Mouse (Mus musculus) bone marrow, adult 2 months (tissue): ENCODE data around the gene Ppp3ca. TPM values are rescaled to one million over a fixed set of nuclear protein-coding genes. Genes with fewer than 3 reads are reported as not detected.

Experiments
- H3K27ac ChIP-seq: fragments of 200-500 bp; 2 replicates; pipeline ENCODE4 v1.5.1; 2012; ENCODE audit warnings: low read depth, mild to moderate bottlenecking, control low read depth, inconsistent platforms, low read length; ENCODE audit not compliant: control insufficient read depth, poor library complexity, insufficient read depth
- H3K4me1 ChIP-seq: fragments of 200-500 bp; 2 replicates; pipeline ENCODE4 v1.6.1; 2011; ENCODE audit warnings: low read length; ENCODE audit not compliant: control insufficient read depth, insufficient read depth
- H3K4me3 ChIP-seq: fragments of 200-500 bp; replicated peaks from 2 replicates; pipeline ENCODE3; 2011; ENCODE audit warnings: mild to moderate bottlenecking, low read depth, low read length, control low read depth; ENCODE audit not compliant: control insufficient read depth
- CTCF ChIP-seq: fragments of 200-500 bp; IDR thresholded peaks from 2 replicates; pipeline ENCODE4 v1.5.1; 2011; ENCODE audit warnings: low read length, control low read depth; ENCODE audit not compliant: control insufficient read depth, insufficient read depth
- POLR2A ChIP-seq: fragments of 200-500 bp; IDR thresholded peaks from 2 replicates; pipeline ENCODE4 v1.6.1; 2011; ENCODE audit warnings: low read depth, mild to moderate bottlenecking, control low read depth, low read length, borderline replicate concordance; ENCODE audit not compliant: control insufficient read depth
- WGBS: fragments of 180-500 bp; shearing (Covaris S2); methylation state at CpG from one replicate; pipeline ENCODE4 v1.1.7; 2018; 5-methylcytosine and 5-hydroxymethylcytosine counted together
- polyA plus RNA-seq: library from polyadenylated mRNA; stranded (reverse); fragments of >200 nt; gene quantifications from 2 replicates; pipeline ENCODE4 v1.2.4, GENCODE M21; 2011; ENCODE audit warnings: low replicate concordance; ENCODE audit not compliant: missing spikeins, insufficient read depth, insufficient read length

The Ppp3ca gene
- polyA plus RNA-seq, 1 experiment = 25.9 TPM

DNA sequence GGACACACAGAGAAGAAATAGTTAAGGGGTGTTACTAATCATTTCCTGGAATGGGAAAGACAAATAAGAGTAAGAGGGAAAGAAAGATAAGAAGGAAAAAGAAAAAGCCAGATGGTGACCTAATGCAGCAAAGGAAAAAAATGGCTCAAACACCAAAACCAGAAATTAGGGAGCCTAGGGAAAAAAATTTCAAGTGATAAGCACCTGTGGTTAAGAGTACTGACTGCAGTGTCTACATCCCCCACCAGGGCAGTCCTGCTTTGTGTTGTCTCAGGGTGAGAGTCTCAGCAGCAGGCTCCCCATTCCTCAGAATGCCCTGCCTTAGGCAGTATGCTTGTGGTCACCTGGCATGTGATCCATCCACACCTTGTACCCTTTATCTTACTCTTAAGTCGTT lies 99.6 kb downstream of the Ppp3ca start:
- peaks cover 1% of the 10 kb centered on the region; the same call in 1 of the 2 replicates for H3K4me1 ChIP-seq
- TF ChIP-seq CTCF = no peak
- TF ChIP-seq POLR2A = no peak

DNA sequence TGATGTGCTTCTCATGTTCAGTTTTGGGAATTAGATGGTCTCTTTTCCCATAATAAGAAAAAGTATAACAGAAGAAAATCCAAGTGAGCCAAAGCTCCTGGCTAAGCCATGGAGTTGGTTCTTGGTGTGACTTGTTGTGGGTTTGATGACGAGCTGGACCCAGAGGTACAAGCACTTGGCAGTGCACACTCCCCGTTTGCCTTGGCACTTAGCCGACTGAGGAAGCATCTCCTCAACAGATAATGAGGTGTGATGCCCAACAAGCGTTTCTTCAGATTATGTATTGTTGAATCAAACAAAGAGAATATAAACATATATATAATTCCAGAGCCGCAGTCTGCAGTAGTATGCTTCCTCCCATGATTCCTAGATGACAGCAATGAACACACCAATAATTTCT lies 101.8 kb downstream of the Ppp3ca start:
- 74% methylated on average over 5 of the region's 5 CpGs for WGBS
- no peak overlapping the region for H3K4me3 ChIP-seq
- H3K4me1 ChIP-seq = peaks cover 1% of the 10 kb centered on the region; the same call in 1 of the 2 replicates
- no peak overlapping the region for H3K27ac ChIP-seq
- TF ChIP-seq POLR2A = no peak
- TF ChIP-seq CTCF = no peak

More for the DNA sequence above, 99.6 kb downstream of the Ppp3ca start:
- WGBS = 36% methylated on average over 1 of the region's 1 CpGs
- H3K4me3 ChIP-seq = no peak overlapping the region
- H3K27ac ChIP-seq = no peak overlapping the region

DNA sequence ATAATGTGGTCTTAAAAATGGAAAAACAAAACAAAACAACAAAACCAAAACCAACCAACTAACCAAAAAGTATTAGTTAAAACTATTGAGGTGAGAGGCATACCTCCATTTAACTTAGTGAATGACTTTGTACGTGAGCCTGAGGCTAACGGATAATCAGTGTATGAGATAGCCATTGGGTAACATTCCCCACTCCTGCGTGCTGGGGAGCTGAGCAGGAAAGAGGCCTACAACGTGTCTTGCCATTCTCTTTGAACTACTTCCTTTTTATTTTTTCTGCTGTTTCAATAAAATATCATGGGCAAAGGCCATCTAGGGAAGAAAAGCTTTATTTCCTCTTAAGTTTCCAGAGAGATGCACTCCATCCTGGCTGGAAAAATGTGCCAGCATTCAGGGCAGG lies 103.3 kb downstream of the Ppp3ca start:
- H3K27ac ChIP-seq = no peak overlapping the region
- 29% methylated on average over 4 of the region's 4 CpGs for WGBS
- peaks cover 1% of the 10 kb centered on the region; the same call in 1 of the 2 replicates for H3K4me1 ChIP-seq
- no peak overlapping the region for H3K4me3 ChIP-seq
- TF ChIP-seq POLR2A (no peak), CTCF (no peak)

DNA sequence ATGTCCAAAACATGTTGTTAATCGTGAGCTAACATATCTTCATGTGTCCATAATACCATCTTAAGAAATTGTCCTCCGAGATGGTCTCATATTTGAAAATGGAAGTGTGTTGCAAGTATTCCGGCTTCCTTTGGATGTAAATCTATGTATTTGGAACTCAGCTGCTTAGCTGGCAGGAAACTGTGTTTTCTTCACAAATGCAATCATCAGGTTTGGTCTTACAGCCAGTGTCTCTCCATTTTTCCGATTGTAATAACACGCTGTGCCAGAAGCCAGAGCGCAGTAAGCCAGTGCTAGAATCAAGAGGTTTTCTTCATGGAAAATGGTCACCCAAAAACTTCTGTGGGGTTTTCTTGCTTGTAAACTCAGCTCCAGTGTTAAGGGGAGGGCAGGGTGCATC lies 104.3 kb downstream of the Ppp3ca start:
- 66% methylated on average over 6 of the region's 6 CpGs for WGBS
- TF ChIP-seq POLR2A = no peak
- TF ChIP-seq CTCF = no peak
- Histone ChIP-seq H3K27ac (no peak overlapping the region), H3K4me1 (peaks cover 1% of the 10 kb centered on the region; the same call in 1 of the 2 replicates), H3K4me3 (no peak overlapping the region)

DNA sequence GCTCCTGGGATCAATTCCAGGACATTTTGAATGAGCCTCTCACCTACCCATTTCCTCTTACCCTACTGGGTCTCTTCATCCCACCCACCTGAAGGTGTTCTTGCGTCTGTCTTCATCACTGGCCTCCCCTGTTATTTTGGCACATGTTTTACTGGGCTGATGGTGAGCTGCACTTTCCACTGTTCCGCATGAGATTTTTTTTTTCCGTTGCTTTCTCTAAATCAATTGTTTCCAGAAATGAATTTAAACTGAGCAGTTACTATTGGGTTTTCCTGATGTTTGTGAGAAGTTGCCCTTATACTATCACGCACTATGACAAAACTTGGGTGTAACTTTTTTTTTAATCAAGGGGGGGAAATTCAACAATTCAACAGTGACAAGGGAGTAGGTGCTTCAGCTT lies 106.6 kb downstream of the Ppp3ca start:
- H3K4me3 ChIP-seq = no peak overlapping the region
- no peak overlapping the region for H3K27ac ChIP-seq
- WGBS = 92% methylated on average over 4 of the region's 4 CpGs
- TF ChIP-seq CTCF = no peak
- TF ChIP-seq POLR2A = no peak
- peaks cover 1% of the 10 kb centered on the region; the same call in 1 of the 2 replicates for H3K4me1 ChIP-seq

DNA sequence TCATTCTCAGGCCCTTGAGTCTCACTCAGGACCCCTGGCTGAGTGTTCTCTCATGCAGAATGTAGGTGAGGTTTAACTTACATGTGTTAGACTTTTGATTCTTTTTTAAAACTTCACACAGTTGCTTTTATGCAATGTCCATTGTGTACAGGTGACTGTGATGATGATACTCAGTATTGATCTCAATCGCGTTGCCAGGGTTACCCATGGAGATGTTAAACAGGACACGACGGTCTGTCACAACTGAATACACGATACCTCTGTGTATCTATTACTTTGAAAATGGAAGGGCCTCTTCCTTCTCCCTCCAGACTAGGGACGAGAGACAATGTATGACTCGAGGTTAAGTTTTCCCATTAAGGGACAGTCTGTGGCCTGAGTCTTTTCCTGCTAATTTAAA lies 107.5 kb downstream of the Ppp3ca start:
- H3K27ac ChIP-seq = no peak overlapping the region
- TF ChIP-seq POLR2A = no peak
- no peak for TF ChIP-seq CTCF
- WGBS = 73% methylated on average over 7 of the region's 7 CpGs
- H3K4me3 ChIP-seq = no peak overlapping the region
- H3K4me1 ChIP-seq = peaks cover 1% of the 10 kb centered on the region; the same call in 1 of the 2 replicates

DNA sequence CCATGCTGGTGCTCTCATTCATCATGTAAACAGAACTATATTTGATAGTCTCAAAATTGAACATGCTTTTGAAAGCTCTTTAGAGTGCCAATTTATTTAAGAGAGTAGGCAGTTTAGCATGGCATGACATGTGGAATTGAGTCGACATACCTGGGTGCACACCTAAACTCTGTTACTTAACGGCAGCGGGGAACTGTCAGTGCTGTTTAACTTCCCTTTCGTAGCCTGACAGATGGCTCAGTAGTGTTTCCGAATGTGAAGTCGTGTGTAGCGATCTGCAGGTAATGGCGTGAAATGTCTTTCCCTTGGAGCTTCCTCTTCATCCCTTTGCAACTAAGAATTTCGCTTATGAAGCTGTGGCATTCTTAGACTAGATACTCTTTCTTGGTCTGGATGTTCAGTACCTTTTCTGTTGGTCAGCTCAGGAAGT lies 107.9 kb downstream of the Ppp3ca start:
- H3K4me1 ChIP-seq = peaks cover 1% of the 10 kb centered on the region; the same call in 1 of the 2 replicates
- no peak for TF ChIP-seq CTCF
- no peak for TF ChIP-seq POLR2A
- H3K27ac ChIP-seq = no peak overlapping the region
- 63% methylated on average over 9 of the region's 9 CpGs for WGBS
- no peak overlapping the region for H3K4me3 ChIP-seq

DNA sequence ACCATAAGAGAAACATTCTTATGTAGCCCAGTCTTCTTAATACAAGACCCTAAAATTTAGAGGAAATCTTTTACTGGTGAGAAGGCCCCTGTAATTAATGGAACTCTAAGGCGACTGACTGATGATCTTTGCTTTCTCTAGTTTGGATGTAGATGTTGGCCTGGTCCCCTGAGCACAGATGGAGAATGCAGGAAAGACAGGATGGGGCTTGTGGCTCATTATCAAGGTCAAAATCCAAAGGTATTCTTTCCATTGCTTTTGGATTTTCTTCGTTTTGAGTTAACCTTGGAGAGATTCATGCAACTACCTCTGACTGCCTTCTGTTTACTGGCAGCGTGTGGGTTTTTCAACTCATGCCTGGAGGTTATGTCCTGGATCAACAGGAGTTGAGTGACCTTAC lies 110.4 kb downstream of the Ppp3ca start:
- Histone ChIP-seq H3K27ac (no peak overlapping the region), H3K4me1 (no peaks in the 10 kb centered on the region; the same call in 1 of the 2 replicates), H3K4me3 (no peak overlapping the region)
- 85% methylated on average over 3 of the region's 3 CpGs for WGBS
- TF ChIP-seq POLR2A (no peak), CTCF (no peak)

DNA sequence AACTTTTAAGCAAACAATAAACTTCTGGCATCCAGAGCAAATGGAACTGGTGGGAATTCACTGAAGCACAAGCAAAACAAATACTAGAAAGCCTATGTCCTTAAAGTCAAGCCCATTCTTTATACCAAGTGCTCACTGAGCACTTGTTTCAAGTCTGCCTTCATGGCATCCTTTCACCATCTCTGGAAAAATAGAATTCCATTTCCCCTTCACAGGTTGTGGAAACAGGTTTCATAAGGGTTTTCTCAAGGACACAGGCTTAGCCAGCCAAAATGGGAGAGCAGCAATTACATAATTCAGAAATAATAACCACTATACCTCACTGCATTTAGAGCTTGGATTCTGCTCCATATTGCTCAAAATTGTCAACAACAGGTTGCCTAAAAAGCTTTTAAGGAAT lies 112.1 kb downstream of the Ppp3ca start:
- TF ChIP-seq CTCF = no peak
- no peak for TF ChIP-seq POLR2A
- no peak overlapping the region for H3K27ac ChIP-seq
- H3K4me3 ChIP-seq = no peak overlapping the region
- no peaks in the 10 kb centered on the region; the same call in 1 of the 2 replicates for H3K4me1 ChIP-seq
